Mouse (Mus musculus) myocyte (in vitro differentiated cells): ENCODE data around the gene Gatad2b. TPM values are rescaled to one million over a fixed set of nuclear protein-coding genes. Genes with fewer than 3 reads are reported as not detected.

Source experiments
- H3K27me3 ChIP-seq: one replicate; pipeline ENCODE4 v1.6.1; 2011; ENCODE audit not compliant: control insufficient read depth, insufficient read depth, insufficient read length
- H3K36me3 ChIP-seq: one replicate; pipeline ENCODE4 v1.6.1; 2011; ENCODE audit not compliant: control insufficient read depth, insufficient read depth
- H3K4me2 ChIP-seq: one replicate; pipeline ENCODE4 v1.6.1; 2011; ENCODE audit warnings: low read depth, control low read depth
- H3K4me3 ChIP-seq: one replicate; pipeline ENCODE4 v1.5.1; 2011; ENCODE audit warnings: mild to moderate bottlenecking, control low read depth, moderate library complexity
- H3K79me2 ChIP-seq: one replicate; pipeline ENCODE4 v1.6.1; 2011; ENCODE audit not compliant: control insufficient read depth, insufficient read depth
- H3ac ChIP-seq: one replicate; pipeline ENCODE4 v1.6.1; 2011; ENCODE audit not compliant: control insufficient read depth, insufficient read length
- CEBPB ChIP-seq: IDR thresholded peaks from 2 replicates; pipeline ENCODE4 v1.6.1; 2011; ENCODE audit warnings: mild to moderate bottlenecking, moderate library complexity; ENCODE audit not compliant: poor library complexity, insufficient read depth, severe bottlenecking
- E2F4 ChIP-seq: IDR thresholded peaks from one replicate; pipeline ENCODE4 v1.6.1; 2011; ENCODE audit warnings: mild to moderate bottlenecking, control low read depth, moderate library complexity; ENCODE audit not compliant: insufficient read depth
- MAX ChIP-seq: IDR thresholded peaks from one replicate; pipeline ENCODE4 v1.6.1; 2011; ENCODE audit warnings: low read depth, mild to moderate bottlenecking, control low read depth
- MYOD1 ChIP-seq, 3 experiments: IDR thresholded peaks; one replicate each; pipeline ENCODE4 v1.6.1; 2011; ENCODE audit warnings: control low read depth in 2 of 3, low read depth in 2 of 3, mild to moderate bottlenecking in 2 of 3, moderate library complexity in 1 of 3; ENCODE audit not compliant: insufficient read length in 2 of 3, control insufficient read depth in 1 of 3
- MYOG ChIP-seq, 3 experiments: IDR thresholded peaks; one replicate each; pipeline ENCODE4 v1.6.1; 2011; ENCODE audit warnings: control low read depth in 2 of 3, low read depth in 2 of 3, mild to moderate bottlenecking in 2 of 3; ENCODE audit not compliant: insufficient read length in 2 of 3, control insufficient read depth in 1 of 3, insufficient read depth in 1 of 3
- POLR2A ChIP-seq: IDR thresholded peaks from one replicate; pipeline ENCODE4 v1.6.1; 2011; ENCODE audit warnings: low read depth, mild to moderate bottlenecking, control low read depth, moderate library complexity; ENCODE audit not compliant: insufficient read length
- POLR2AphosphoS2 ChIP-seq: IDR thresholded peaks from one replicate; pipeline ENCODE4 v1.6.1; 2011; ENCODE audit warnings: low read depth, control low read depth; ENCODE audit not compliant: insufficient read length
- REST ChIP-seq: IDR thresholded peaks from one replicate; pipeline ENCODE4 v1.6.1; 2011; ENCODE audit warnings: mild to moderate bottlenecking, control low read depth, moderate library complexity; ENCODE audit not compliant: insufficient read depth, insufficient read length
- SRF ChIP-seq: IDR thresholded peaks from one replicate; pipeline ENCODE4 v1.6.1; 2011; ENCODE audit warnings: low read depth; ENCODE audit not compliant: control insufficient read depth, insufficient read length
- TCF12 ChIP-seq: IDR thresholded peaks from one replicate; pipeline ENCODE4 v1.6.1; 2011; ENCODE audit warnings: mild to moderate bottlenecking, control low read depth; ENCODE audit not compliant: poor library complexity, insufficient read depth, severe bottlenecking
- TCF3 ChIP-seq: IDR thresholded peaks from one replicate; pipeline ENCODE4 v1.6.1; 2011; ENCODE audit warnings: low read depth, control low read depth; ENCODE audit not compliant: insufficient read length
- USF1 ChIP-seq: IDR thresholded peaks from one replicate; pipeline ENCODE4 v1.6.1; 2011; ENCODE audit warnings: low read depth, mild to moderate bottlenecking, control low read depth, moderate library complexity
- polyA plus RNA-seq: library from polyadenylated mRNA; unstranded; fragments of >200 nt; fragmentation: generic; extraction: Trizol; gene quantifications from one replicate; pipeline ENCODE4 v1.2.1, GENCODE M21; 2012; ENCODE audit warnings: missing spikeins

Gatad2b gene
- polyA plus RNA-seq, 1 experiment = 14.7 TPM

- TF ChIP-seq REST = no peak
- TF ChIP-seq MYOG (IDR thresholded peaks at IDR 0.05; ENCODE audit: control insufficient read depth in 1 of 3, insufficient read depth in 1 of 3, insufficient read length in 2 of 3, low read depth in 2 of 3) = no peak
- no peak for TF ChIP-seq POLR2A
- no peak for TF ChIP-seq USF1
- TF ChIP-seq POLR2AphosphoS2 = no peak
- no peak for TF ChIP-seq SRF
- TF ChIP-seq TCF3 = no peak
- TF ChIP-seq MAX = no peak
- no peak for TF ChIP-seq CEBPB
- no peak for TF ChIP-seq TCF12
- TF ChIP-seq E2F4 = no peak
- no peak for TF ChIP-seq MYOD1 (IDR thresholded peaks at IDR 0.05; ENCODE audit: control insufficient read depth in 1 of 3, insufficient read length in 2 of 3, low read depth in 2 of 3)
- peaks cover 25% of the 10 kb centered on the region for H3K36me3 ChIP-seq
- peak overlapping the region; percentile 87 for H3ac ChIP-seq
These were observed 37.8 kb upstream of the Gatad2b start for GRCm38 (mm10) chr3:90255194-90255565.

DNA sequence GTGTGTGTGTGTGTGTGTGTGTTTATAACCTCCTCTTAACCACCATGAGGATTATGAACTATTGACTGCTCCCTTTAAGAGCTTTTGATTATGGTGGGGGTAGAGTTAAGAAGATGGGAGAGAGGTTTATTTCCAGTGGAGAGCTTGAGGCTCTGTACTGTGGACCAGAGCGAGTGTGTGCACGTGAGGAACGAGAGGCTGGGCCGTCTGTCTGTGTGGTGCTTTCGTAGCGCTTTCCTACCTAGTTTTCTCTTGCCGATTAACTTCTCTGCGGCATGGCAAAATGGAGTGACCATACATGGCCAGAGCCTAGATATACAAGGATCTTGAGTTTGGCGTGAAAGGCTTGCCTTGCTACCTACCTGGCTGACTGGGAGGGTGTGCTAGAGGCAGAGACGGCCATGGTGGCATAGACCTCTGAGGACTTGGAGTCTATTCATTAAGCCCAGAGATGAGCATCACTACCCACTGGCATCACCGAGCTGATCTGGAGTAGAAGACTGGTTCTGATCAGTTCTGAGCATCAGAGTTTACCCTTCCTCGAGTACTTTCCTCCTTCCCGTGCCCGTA is 37.1 kb upstream of the Gatad2b start:
- H3K79me2 ChIP-seq = peaks cover 37% of the 10 kb centered on the region
- no peaks in the 10 kb centered on the region for H3K27me3 ChIP-seq
- H3K36me3 ChIP-seq = peaks cover 23% of the 10 kb centered on the region
- H3ac ChIP-seq = no peak overlapping the region
- H3K4me2 ChIP-seq = peak overlapping the region; percentile 81
- TF ChIP-seq MYOG (IDR thresholded peaks at IDR 0.05; ENCODE audit: control insufficient read depth in 1 of 3, insufficient read depth in 1 of 3, insufficient read length in 2 of 3, low read depth in 2 of 3) (no peak), SRF (no peak), MYOD1 (IDR thresholded peaks at IDR 0.05; ENCODE audit: control insufficient read depth in 1 of 3, insufficient read length in 2 of 3, low read depth in 2 of 3) (no peak), E2F4 (no peak), CEBPB (no peak), POLR2A (no peak), USF1 (no peak), MAX (no peak), POLR2AphosphoS2 (no peak), REST (no peak), TCF3 (no peak), TCF12 (no peak)
- peak overlapping the region; percentile 83 for H3K4me3 ChIP-seq

More at GRCm38 (mm10) chr3:90255194-90255565, 37.8 kb upstream of the Gatad2b start:
- H3K4me3 ChIP-seq = peak overlapping the region; percentile 83
- peak overlapping the region; percentile 81 for H3K4me2 ChIP-seq
- H3K79me2 ChIP-seq = peaks cover 37% of the 10 kb centered on the region
- no peaks in the 10 kb centered on the region for H3K27me3 ChIP-seq

DNA sequence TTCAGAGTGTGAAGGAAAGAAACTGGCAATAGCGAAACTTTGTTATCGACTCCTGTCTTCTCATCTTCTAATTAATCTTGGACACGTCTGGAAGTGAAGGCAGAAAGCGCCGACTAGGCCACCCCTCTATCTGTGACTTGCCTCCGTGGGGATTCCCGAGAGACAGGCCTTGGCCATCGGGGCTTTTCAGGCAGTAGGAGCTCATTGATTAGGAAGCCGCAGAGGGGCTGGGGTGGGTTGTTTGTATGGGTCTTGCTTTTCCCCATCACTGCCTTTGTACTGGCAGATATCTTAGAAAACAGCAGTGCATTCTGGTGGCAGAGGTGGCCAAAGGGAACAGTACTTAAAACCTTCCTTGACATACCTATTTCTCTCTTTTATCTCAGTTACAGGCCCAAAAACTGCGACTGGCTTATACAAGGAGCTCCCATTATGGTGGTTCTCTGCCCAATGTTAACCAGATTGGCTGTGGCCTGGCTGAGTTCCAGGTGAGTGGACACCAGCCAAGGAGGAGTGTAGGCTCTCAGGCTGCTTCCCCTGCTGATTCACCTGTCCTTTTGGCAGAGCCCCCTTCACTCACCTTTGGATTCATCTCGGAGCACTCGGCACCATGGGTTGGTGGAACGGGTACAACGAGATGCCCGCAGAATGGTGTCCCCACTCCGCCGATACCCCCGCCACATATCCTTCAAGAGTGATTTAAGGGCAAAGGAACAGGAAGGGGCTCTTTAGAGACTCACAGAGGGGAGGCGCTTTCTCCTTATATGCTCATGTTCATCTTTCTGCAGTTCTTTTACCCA is 36.0 kb upstream of the Gatad2b start:
- H3ac ChIP-seq = no peak overlapping the region
- H3K79me2 ChIP-seq = peaks cover 37% of the 10 kb centered on the region
- H3K4me3 ChIP-seq = no peak overlapping the region
- H3K4me2 ChIP-seq = no peak overlapping the region
- H3K27me3 ChIP-seq = no peaks in the 10 kb centered on the region
- TF ChIP-seq E2F4 (no peak), POLR2AphosphoS2 (no peak), REST (no peak), MAX (no peak), USF1 (no peak), TCF3 (no peak), MYOD1 (IDR thresholded peaks at IDR 0.05; ENCODE audit: control insufficient read depth in 1 of 3, insufficient read length in 2 of 3, low read depth in 2 of 3) (no peak), MYOG (IDR thresholded peaks at IDR 0.05; ENCODE audit: control insufficient read depth in 1 of 3, insufficient read depth in 1 of 3, insufficient read length in 2 of 3, low read depth in 2 of 3) (no peak), TCF12 (no peak), SRF (no peak), POLR2A (no peak), CEBPB (no peak)
- peaks cover 32% of the 10 kb centered on the region for H3K36me3 ChIP-seq

GRCm38 (mm10) chr3:90258521-90258920 is 34.5 kb upstream of the Gatad2b start:
- Histone ChIP-seq H3K27me3 (no peaks in the 10 kb centered on the region), H3K79me2 (peaks cover 37% of the 10 kb centered on the region), H3ac (no peak overlapping the region), H3K4me3 (no peak overlapping the region), H3K36me3 (peaks cover 32% of the 10 kb centered on the region), H3K4me2 (no peak overlapping the region)
- TF ChIP-seq POLR2AphosphoS2 (no peak), REST (no peak), TCF3 (no peak), E2F4 (no peak), MYOD1 (IDR thresholded peaks at IDR 0.05; ENCODE audit: control insufficient read depth in 1 of 3, insufficient read length in 2 of 3, low read depth in 2 of 3) (no peak), USF1 (no peak), POLR2A (no peak), SRF (no peak), TCF12 (no peak), MAX (no peak), CEBPB (no peak), MYOG (IDR thresholded peaks at IDR 0.05; ENCODE audit: control insufficient read depth in 1 of 3, insufficient read depth in 1 of 3, insufficient read length in 2 of 3, low read depth in 2 of 3) (no peak)
